ENCODE assay signal across 9 mouse cellular contexts in genomic region chr2:120279961-120280360, GRCm38 (mm10). TPM values are rescaled to one million over a fixed set of nuclear protein-coding genes. Genes with fewer than 3 reads are reported as not detected.
A peak's percentile ranks its signal among the peaks of the same experiment; 100 is the strongest.
DNase-seq lines count a peak whose midpoint lies in the region; ATAC-seq and TF ChIP-seq lines count a peak whose summit lies in the region.
"Had no signal": no experiment of that assay in that cellular context is flagged by ENCODE, and none has a peak within 500 bp of the region (broad histone marks: within the 10 kb centered on the region; RNA-seq: fewer than 3 reads in every experiment).

No protein-coding gene starts in this region.

- no peaks in the 10 kb centered on the region for H3K27me3 ChIP-seq in lung, postnatal 0 days (replicated peaks; ENCODE audit: insufficient read depth, low read length)
- H3K27me3 ChIP-seq: limb, embryonic 13.5 days had no signal

- TF ChIP-seq CTCF in lung, postnatal 0 days (IDR thresholded peaks at IDR 0.05): peak; percentile 83

- WGBS in lung, postnatal 0 days: 13% methylated on average over 8 of the region's 8 CpGs

- no peaks in the 10 kb centered on the region for H3K4me1 ChIP-seq in lung, postnatal 0 days (ENCODE audit: insufficient read depth, low read depth, low read length)

- no peaks in the 10 kb centered on the region for H3K36me3 ChIP-seq in lung, postnatal 0 days (ENCODE audit: insufficient read depth, low read length)
- H3K36me3 ChIP-seq: limb, embryonic 13.5 days had no signal

- TF ChIP-seq EP300 in lung, postnatal 0 days (IDR thresholded peaks at IDR 0.05): no peak

- peak; percentile 47 to 58 for DNase-seq in adrenal gland, adult 18-20 months (ENCODE audit: low spot score in 2 of 2)
- no peak for DNase-seq in adrenal gland, postnatal 4 days (ENCODE audit: low spot score in 2 of 2)
- DNase-seq in A20 (ENCODE audit: low read depth, low spot score): peak; percentile 71
- peak; percentile 15 for DNase-seq in c-Kit-negative CD71-positive TER-119-positive erythroid progenitor cells, embryonic 14.5 days (ENCODE audit: low read depth, low spot score)
- peak; percentile 6 for DNase-seq in fibroblast of lung, adult 2 months (ENCODE audit: low read depth)
- DNase-seq in kidney, postnatal 4 days: peak; percentile 74 to 77
- DNase-seq in lung, postnatal 0 days (ENCODE audit: low spot score): peak; percentile 52
- peak; percentile 20 for DNase-seq in skeletal muscle tissue, adult 2 months (ENCODE audit: low read depth, low spot score)

- no peak for ATAC-seq in lung, postnatal 0 days

- H3K4me3 ChIP-seq in lung, postnatal 0 days (ENCODE audit: low read depth, low read length): no peak overlapping the region
- H3K4me3 ChIP-seq: limb, embryonic 13.5 days had no signal

- H3K9me3 ChIP-seq in lung, postnatal 0 days (ENCODE audit: low read length): no peaks in the 10 kb centered on the region
- H3K9me3 ChIP-seq: limb, embryonic 13.5 days had no signal

- H3K4me2 ChIP-seq in lung, postnatal 0 days (replicated peaks; ENCODE audit: low read depth, low read length): no peak overlapping the region
- H3K4me2 ChIP-seq: limb, embryonic 13.5 days had no signal

- H3K27ac ChIP-seq in lung, postnatal 0 days (ENCODE audit: low read length): no peak overlapping the region
- H3K27ac ChIP-seq: limb, embryonic 13.5 days had no signal

- H3K9ac ChIP-seq in lung, postnatal 0 days (replicated peaks; ENCODE audit: low read depth): no peak overlapping the region
- H3K9ac ChIP-seq: limb, embryonic 13.5 days had no signal

RNA-seq across cellular contexts. Expression of gene Pla2g4d, which starts 9.0 kb away (rescaled TPM):
- total RNA-seq in adrenal gland, adult 18-20 months (2021): under 1 TPM in 1 of 2 experiments, not detected in 1; 0.20 TPM
- under 1 TPM in 1 of 2 experiments, not detected in 1; 0.28 TPM for total RNA-seq in adrenal gland, postnatal 4 days (2021)
- polyA plus RNA-seq in lung, postnatal 0 days (2015; fragmentation: Nextera tagmentation; extraction: Ambion mirVana): not detected in 2 replicates

RNA-seq across cellular contexts. Expression of gene Pla2g4f, which starts 34.0 kb away (rescaled TPM):
- not detected for total RNA-seq in adrenal gland, adult 18-20 months (2021)
- not detected for total RNA-seq in adrenal gland, postnatal 4 days (2021)
- 1.8 and 2.2 TPM in 2 replicates for polyA plus RNA-seq in lung, postnatal 0 days (2015; fragmentation: Nextera tagmentation; extraction: Ambion mirVana)

RNA-seq across cellular contexts. Expression of gene Pla2g4e, which starts 34.8 kb away (rescaled TPM):
- total RNA-seq in adrenal gland, adult 18-20 months (2021): under 1 TPM; 0.36 to 0.38 TPM
- 1 to 10 TPM; 2.2 to 2.9 TPM for total RNA-seq in adrenal gland, postnatal 4 days (2021)
- 0.13 TPM in 1 of 2 replicates, not detected in the other for polyA plus RNA-seq in lung, postnatal 0 days (2015; fragmentation: Nextera tagmentation; extraction: Ambion mirVana)

Comparison
In these comparisons a context has a peak if more than half of its experiments do, and no peak if none do; other contexts are left out.
1. DNase-seq: peak in adrenal gland, adult 18-20 months (2 of 2), A20 (single experiment), c-Kit-negative CD71-positive TER-119-positive erythroid progenitor cells, embryonic 14.5 days (single experiment), fibroblast of lung, adult 2 months (single experiment), kidney, postnatal 4 days (2 of 2), lung, postnatal 0 days (single experiment) and skeletal muscle tissue, adult 2 months (single experiment); none in adrenal gland, postnatal 4 days (0 of 2).